Mouse (Mus musculus) erythroblast, embryonic 14.5 days (primary cell): ENCODE results near the gene Tmx4. TPM values are rescaled to one million over a fixed set of nuclear protein-coding genes. Genes with fewer than 3 reads are reported as not detected.
"Not testable (repeated sequence)": the region's sequence is repeated elsewhere in the genome, so short reads cannot be mapped to it uniquely, and the experiment has no call there.

Experiments used
- H3K27me3 ChIP-seq: 2 replicates; pipeline ENCODE4 v1.6.1; 2012; ENCODE audit warnings: inconsistent platforms; ENCODE audit not compliant: control insufficient read depth
- H3K36me3 ChIP-seq: 2 replicates; pipeline ENCODE4 v1.6.1; 2012; ENCODE audit warnings: mild to moderate bottlenecking, inconsistent platforms; ENCODE audit not compliant: control insufficient read depth
- H3K4me1 ChIP-seq: 2 replicates; pipeline ENCODE4 v1.6.1; 2012; ENCODE audit warnings: inconsistent platforms; ENCODE audit not compliant: control insufficient read depth
- H3K4me3 ChIP-seq: replicated peaks from 2 replicates; pipeline ENCODE3; 2012; ENCODE audit warnings: moderate library complexity, mild to moderate bottlenecking, inconsistent platforms
- H3K9me3 ChIP-seq: 2 replicates; pipeline ENCODE4 v1.6.1; 2012; ENCODE audit warnings: low read length, inconsistent platforms, mixed read lengths; ENCODE audit not compliant: control insufficient read depth
- GATA1 ChIP-seq: IDR thresholded peaks from 2 replicates; pipeline ENCODE4 v1.6.1; 2012; ENCODE audit warnings: low read length, inconsistent platforms, mixed read lengths
- TAL1 ChIP-seq: IDR thresholded peaks from 3 replicates; pipeline ENCODE4 v1.6.1; 2012; ENCODE audit warnings: low read length, inconsistent platforms, mixed read lengths
- polyA plus RNA-seq: library from polyadenylated mRNA; stranded (reverse); fragments of >175 nt; gene quantifications from 2 replicates; pipeline ENCODE4 v1.2.3, GENCODE M21; 2012

The Tmx4 gene
- polyA plus RNA-seq, 1 experiment = 0.18 TPM

GRCm38 (mm10) chr2:134652759-134653158, 8.8 kb upstream of the Tmx4 start:
- Histone ChIP-seq H3K9me3 (peaks cover 2% of the 10 kb centered on the region; the same call in 1 of the 2 replicates), H3K4me3 (no peak overlapping the region), H3K4me1 (no peaks in the 10 kb centered on the region), H3K36me3 (no peaks in the 10 kb centered on the region), H3K27me3 (no peaks in the 10 kb centered on the region)
- TF ChIP-seq TAL1 (no peak), GATA1 (no peak)

GRCm38 (mm10) chr2:134648999-134649398, 5.1 kb upstream of the Tmx4 start:
- Histone ChIP-seq H3K9me3 (peaks cover 2% of the 10 kb centered on the region; the same call in 1 of the 2 replicates), H3K36me3 (no peaks in the 10 kb centered on the region), H3K27me3 (no peaks in the 10 kb centered on the region; the same call in 1 of the 2 replicates), H3K4me1 (peaks cover 15% of the 10 kb centered on the region), H3K4me3 (no peak overlapping the region)
- TF ChIP-seq GATA1 (no peak), TAL1 (no peak)

GRCm38 (mm10) chr2:134645752-134646151, 1.8 kb upstream of the Tmx4 start:
- Histone ChIP-seq H3K4me3 (no peak overlapping the region), H3K27me3 (no peaks in the 10 kb centered on the region; the same call in 1 of the 2 replicates), H3K4me1 (peaks cover 43% of the 10 kb centered on the region), H3K9me3 (peaks cover 2% of the 10 kb centered on the region; the same call in 1 of the 2 replicates), H3K36me3 (peaks cover 6% of the 10 kb centered on the region)
- TF ChIP-seq TAL1 = no peak

GRCm38 (mm10) chr2:134645166-134645565, 1.2 kb upstream of the Tmx4 start:
- TF ChIP-seq GATA1 (no peak), TAL1 (no peak)
- Histone ChIP-seq H3K4me1 (peaks cover 43% of the 10 kb centered on the region), H3K9me3 (peaks cover 2% of the 10 kb centered on the region; the same call in 1 of the 2 replicates), H3K4me3 (no peak overlapping the region), H3K36me3 (peaks cover 6% of the 10 kb centered on the region), H3K27me3 (no peaks in the 10 kb centered on the region; the same call in 1 of the 2 replicates)

- Histone ChIP-seq H3K4me3 (peak overlapping the region; percentile 98), H3K27me3 (no peaks in the 10 kb centered on the region; the same call in 1 of the 2 replicates), H3K9me3 (no peaks in the 10 kb centered on the region), H3K4me1 (peaks cover 43% of the 10 kb centered on the region), H3K36me3 (peaks cover 8% of the 10 kb centered on the region)
- TF ChIP-seq GATA1 (no peak), TAL1 (no peak)
Observed at GRCm38 (mm10) chr2:134644301-134644912, 462 bp upstream of the Tmx4 start.

GRCm38 (mm10) chr2:134642377-134642776, 1.6 kb downstream of the Tmx4 start:
- TF ChIP-seq GATA1 = no peak
- TF ChIP-seq TAL1 = no peak
- H3K36me3 ChIP-seq = peaks cover 24% of the 10 kb centered on the region

GRCm38 (mm10) chr2:134641372-134641771, 2.6 kb downstream of the Tmx4 start:
- Histone ChIP-seq H3K36me3 (peaks cover 28% of the 10 kb centered on the region), H3K27me3 (no peaks in the 10 kb centered on the region), H3K9me3 (no peaks in the 10 kb centered on the region), H3K4me1 (peaks cover 43% of the 10 kb centered on the region), H3K4me3 (no peak overlapping the region)
- no peak for TF ChIP-seq TAL1
- no peak for TF ChIP-seq GATA1

More at GRCm38 (mm10) chr2:134642377-134642776, 1.6 kb downstream of the Tmx4 start:
- peaks cover 43% of the 10 kb centered on the region for H3K4me1 ChIP-seq
- no peaks in the 10 kb centered on the region; the same call in 1 of the 2 replicates for H3K27me3 ChIP-seq
- H3K9me3 ChIP-seq = no peaks in the 10 kb centered on the region
- H3K4me3 ChIP-seq = peak overlapping the region; percentile 98

GRCm38 (mm10) chr2:134640398-134640797, 3.5 kb downstream of the Tmx4 start:
- peaks cover 28% of the 10 kb centered on the region for H3K36me3 ChIP-seq
- no peaks in the 10 kb centered on the region for H3K9me3 ChIP-seq
- no peaks in the 10 kb centered on the region for H3K27me3 ChIP-seq
- TF ChIP-seq GATA1 = no peak
- no peak for TF ChIP-seq TAL1
- no peak overlapping the region for H3K4me3 ChIP-seq
- H3K4me1 ChIP-seq = peaks cover 40% of the 10 kb centered on the region

GRCm38 (mm10) chr2:134628541-134628940, 15.4 kb downstream of the Tmx4 start:
- Histone ChIP-seq H3K4me1 (peaks cover 17% of the 10 kb centered on the region), H3K36me3 (peaks cover 24% of the 10 kb centered on the region)
- H3K4me3 ChIP-seq, H3K9me3 ChIP-seq, H3K27me3 ChIP-seq: not testable (repeated sequence)

GRCm38 (mm10) chr2:134604935-134605334, 39.0 kb downstream of the Tmx4 start:
- Histone ChIP-seq H3K36me3 (peaks cover 8% of the 10 kb centered on the region), H3K4me1 (no peaks in the 10 kb centered on the region), H3K27me3 (no peaks in the 10 kb centered on the region), H3K9me3 (no peaks in the 10 kb centered on the region), H3K4me3 (no peak overlapping the region)
- TF ChIP-seq TAL1 = no peak
- no peak for TF ChIP-seq GATA1
